Mouse (Mus musculus): ENCODE measurements around the gene Ibtk.

Gene Ibtk

GRCm38 (mm10) chr9:85701981-85702380 lies 47.2 kb downstream of the Ibtk start:
- DNase-seq (ENCODE audit: low spot score in 2 of 2) = no peak

DNA sequence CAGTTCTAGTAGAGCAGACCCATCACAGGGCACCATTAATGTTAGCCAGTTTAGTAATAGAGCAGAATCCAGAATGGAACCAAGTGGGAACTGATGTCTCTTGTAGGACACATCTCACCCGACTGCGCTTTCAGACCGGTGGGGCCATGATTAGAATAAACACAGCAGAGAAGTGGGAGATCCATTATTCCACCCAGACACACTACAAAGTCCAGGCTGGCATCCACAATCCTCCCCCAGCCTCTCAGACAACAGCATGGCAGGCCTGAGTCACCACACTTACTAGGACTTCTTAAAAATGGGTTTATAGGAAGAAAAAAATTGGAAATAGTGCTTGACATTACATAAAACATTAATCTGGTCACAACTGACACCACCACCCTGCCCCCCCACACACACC lies 53.5 kb downstream of the Ibtk start:
- DNase-seq (ENCODE audit: low spot score in 2 of 2) = no peak

- DNase-seq (ENCODE audit: low spot score in 2 of 2) = peak in 1 of 2 experiments; percentile 31
Observed at GRCm38 (mm10) chr9:85693231-85694116, 55.7 kb downstream of the Ibtk start.

GRCm38 (mm10) chr9:85685010-85685409 lies 64.1 kb downstream of the Ibtk start:
- DNase-seq (ENCODE audit: low spot score in 2 of 2) = no peak

DNA sequence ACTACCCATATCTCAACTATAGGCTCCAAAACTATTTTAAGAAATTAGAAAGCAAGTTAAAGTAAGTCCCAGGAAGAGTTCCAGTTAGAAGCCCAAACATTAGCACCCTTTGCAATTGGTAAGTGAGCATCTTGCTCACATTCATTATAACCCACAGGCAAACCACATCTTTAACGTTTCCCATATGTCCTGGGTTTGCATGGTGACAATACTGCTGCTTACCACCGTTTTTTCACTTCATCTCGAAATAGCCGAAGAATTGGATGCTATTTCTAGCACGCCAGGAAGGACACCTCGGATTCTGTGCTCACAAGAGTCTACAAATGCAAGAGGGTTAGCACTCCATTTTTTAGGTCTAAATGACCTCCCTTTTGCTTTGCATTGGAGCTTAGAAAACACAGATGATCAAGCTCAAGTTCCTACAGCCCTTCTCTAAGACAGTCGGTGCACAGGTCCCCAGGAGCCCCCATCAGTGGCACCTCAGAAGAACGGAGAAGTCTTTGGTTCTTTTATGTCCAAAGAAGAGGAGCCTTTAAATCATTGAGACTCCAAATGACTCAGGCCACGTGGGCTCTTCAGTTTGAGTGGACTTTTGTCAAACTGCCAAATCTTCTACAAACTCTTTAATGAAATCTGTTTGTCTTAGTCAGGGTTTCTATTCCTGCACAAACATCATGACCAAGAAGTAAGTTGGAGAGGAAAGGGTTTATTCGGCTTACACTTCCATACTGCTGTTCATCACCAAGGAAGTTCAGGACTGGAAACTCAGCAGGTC lies 73.8 kb downstream of the Ibtk start:
- DNase-seq (ENCODE audit: low spot score in 2 of 2) = peak in 1 of 2 experiments; percentile 21

GRCm38 (mm10) chr9:85673907-85674481 lies 75.1 kb downstream of the Ibtk start:
- peak; percentile 28 to 54 for DNase-seq (ENCODE audit: low spot score in 2 of 2)

- DNase-seq (ENCODE audit: low spot score in 2 of 2) = no peak
Observed at GRCm38 (mm10) chr9:85671582-85672331, 77.4 kb downstream of the Ibtk start.

- peak in 1 of 2 experiments; percentile 29 for DNase-seq (ENCODE audit: low spot score in 2 of 2)
Observed at GRCm38 (mm10) chr9:85664316-85664715, 84.8 kb downstream of the Ibtk start.

GRCm38 (mm10) chr9:85663810-85664209 lies 85.3 kb downstream of the Ibtk start:
- DNase-seq (ENCODE audit: low spot score in 2 of 2) = no peak

DNA sequence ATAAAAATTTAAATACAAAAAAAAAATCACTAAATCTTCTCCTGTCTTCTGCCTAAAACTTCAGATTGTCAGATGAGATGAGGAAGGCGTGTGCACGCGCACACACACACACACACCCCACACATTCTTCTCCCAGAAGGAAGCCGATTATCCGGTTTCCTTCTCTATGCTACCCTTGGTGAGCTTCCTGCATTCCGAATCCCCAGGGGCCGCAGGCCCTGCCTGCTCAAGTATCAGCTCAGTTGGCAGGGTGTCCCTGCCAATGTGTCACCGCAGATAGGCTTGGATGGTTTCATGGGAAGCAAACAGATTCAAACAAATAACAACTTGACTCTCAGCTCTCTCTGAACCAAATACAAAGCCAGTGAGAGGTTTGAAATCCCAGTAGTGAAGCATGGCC lies 86.0 kb downstream of the Ibtk start:
- DNase-seq (ENCODE audit: low spot score in 2 of 2) = no peak

DNA sequence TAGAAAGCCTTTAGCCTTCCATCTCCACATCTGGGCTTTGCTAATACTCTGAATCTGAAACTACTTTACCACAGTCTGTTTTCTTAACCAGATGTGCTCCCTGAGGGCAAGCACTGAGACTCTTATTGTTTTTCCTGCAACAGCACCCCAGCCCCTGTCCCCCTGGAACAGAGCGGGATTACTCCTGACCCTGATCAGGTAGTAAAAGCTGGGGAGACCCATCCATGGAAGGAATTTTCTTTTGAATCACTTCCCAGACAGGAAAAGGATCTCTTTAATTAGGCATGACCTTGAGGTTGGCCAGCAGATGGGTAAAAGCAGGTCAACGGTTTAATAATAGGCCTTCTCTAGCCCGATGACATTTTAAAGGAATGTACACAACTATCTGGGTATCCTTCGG lies 95.7 kb downstream of the Ibtk start:
- no peak for DNase-seq (ENCODE audit: low spot score in 2 of 2)

- DNase-seq (ENCODE audit: low spot score in 2 of 2) = no peak
Observed at GRCm38 (mm10) chr9:85638276-85638675, 110.9 kb downstream of the Ibtk start.

Data from frontal cortex, postnatal 36 days (tissue).